Mouse (Mus musculus) cerebellum, adult 2 months (tissue): ENCODE measurements around the gene Cbfa2t3.

ENCODE experiments used
- CTCF ChIP-seq: fragments of 200-500 bp; IDR thresholded peaks from 2 replicates; pipeline ENCODE4 v1.5.1; 2011; ENCODE audit warnings: low read depth, mild to moderate bottlenecking, control low read depth, low read length, moderate library complexity, borderline replicate concordance; ENCODE audit not compliant: insufficient read depth
- POLR2A ChIP-seq: fragments of 200-500 bp; IDR thresholded peaks from 2 replicates; pipeline ENCODE4 v1.6.1; 2011; ENCODE audit warnings: low read length, control low read depth, borderline replicate concordance; ENCODE audit not compliant: insufficient read depth

- TF ChIP-seq CTCF (no peak), POLR2A (no peak)
Measured at GRCm38 (mm10) chr8:122586171-122586570, 112.7 kb downstream of the Cbfa2t3 start.
